Mouse (Mus musculus) ES-E14 (cell line): ENCODE data around the gene Myo10.

Experiments used
- CHD2 ChIP-seq: IDR thresholded peaks from 2 replicates; pipeline ENCODE4 v1.6.1; 2014; ENCODE audit warnings: mild to moderate bottlenecking, low read depth, low read length, inconsistent platforms
- HCFC1 ChIP-seq: IDR thresholded peaks from 2 replicates; pipeline ENCODE4 v1.6.1; 2012; ENCODE audit warnings: low read length, inconsistent platforms, borderline replicate concordance; ENCODE audit not compliant: insufficient read depth
- MAFK ChIP-seq: IDR thresholded peaks from 2 replicates; pipeline ENCODE4 v1.6.1; 2014; ENCODE audit warnings: mild to moderate bottlenecking, low read depth, low read length, inconsistent platforms; ENCODE audit not compliant: insufficient read depth
- ZC3H11A ChIP-seq: IDR thresholded peaks from 2 replicates; pipeline ENCODE4 v1.6.1; 2012; ENCODE audit warnings: low read depth, mild to moderate bottlenecking, inconsistent platforms, low read length, borderline replicate concordance
- ZNF384 ChIP-seq: IDR thresholded peaks from 2 replicates; pipeline ENCODE4 v1.6.1; 2012; ENCODE audit warnings: low read depth, low read length, inconsistent platforms

- peak; percentile 45; the same call in 1 of the 2 replicates for TF ChIP-seq HCFC1
- TF ChIP-seq ZNF384: peak; percentile 62; the same call in 1 of the 2 replicates
- no peak for TF ChIP-seq CHD2
- TF ChIP-seq ZC3H11A: peak; percentile 81
- no peak for TF ChIP-seq MAFK
These were observed 174.0 kb downstream of the Myo10 start for GRCm38 (mm10) chr15:25796353-25796752.
